Mouse (Mus musculus) kidney, postnatal 36 days (tissue): ENCODE data around the gene Adat3.
"Not testable (repeated sequence)": the region's sequence is repeated elsewhere in the genome, so short reads cannot be mapped to it uniquely, and the experiment has no call there.

Experiments used
- DNase-seq, 2 experiments: peaks; one replicate each; pipeline ENCODE4 v3.0.0; 2021 to 2022; ENCODE audit warnings: mixed read lengths in 2 of 2

The Adat3 gene

GRCm38 (mm10) chr10:80578911-80579310 is 23.8 kb upstream of the Adat3 start:
- DNase-seq, result peak; percentile 73 to 80

DNA sequence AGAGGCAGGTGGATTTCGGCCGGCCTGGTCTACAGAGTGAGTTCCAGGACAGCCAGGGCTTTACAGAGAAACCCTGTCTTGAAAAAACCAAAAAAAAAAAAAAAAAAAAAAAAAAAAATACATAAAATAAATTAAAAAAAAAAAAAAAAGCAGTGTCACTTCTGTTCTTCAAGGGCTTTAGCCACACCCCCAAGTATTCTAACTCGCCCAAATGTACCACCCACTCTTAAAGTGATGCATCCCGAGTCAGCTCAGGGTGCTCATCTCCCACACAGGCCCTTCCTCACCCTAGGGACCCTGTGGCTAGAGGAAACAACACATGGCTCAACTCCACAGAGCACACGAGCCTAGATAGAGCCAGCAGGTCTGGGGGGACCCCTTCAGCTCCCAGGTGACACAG is 19.6 kb upstream of the Adat3 start:
- no peak for DNase-seq

DNA sequence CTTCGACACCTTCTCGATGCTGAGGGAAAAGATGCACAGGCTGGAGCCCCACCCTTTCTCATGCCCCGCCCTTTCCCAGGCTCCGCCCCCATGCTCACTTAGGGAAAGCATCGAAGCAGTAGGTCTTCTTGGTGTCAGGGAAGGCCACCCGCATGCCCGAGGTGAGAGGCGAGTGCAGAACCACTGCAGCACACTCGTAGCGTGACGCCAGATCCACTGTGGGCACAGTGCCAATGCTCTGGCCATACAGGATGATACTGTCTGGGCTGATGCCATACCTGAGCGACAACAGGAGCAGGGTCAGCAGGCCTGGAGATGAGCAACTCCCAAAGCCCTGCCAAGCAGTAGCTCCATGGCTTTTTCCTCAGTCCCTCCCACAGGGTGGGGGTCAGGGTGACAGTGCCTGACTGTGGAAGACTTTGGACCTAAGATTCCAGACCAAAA is 18.6 kb upstream of the Adat3 start:
- peak; percentile 80 for DNase-seq

DNA sequence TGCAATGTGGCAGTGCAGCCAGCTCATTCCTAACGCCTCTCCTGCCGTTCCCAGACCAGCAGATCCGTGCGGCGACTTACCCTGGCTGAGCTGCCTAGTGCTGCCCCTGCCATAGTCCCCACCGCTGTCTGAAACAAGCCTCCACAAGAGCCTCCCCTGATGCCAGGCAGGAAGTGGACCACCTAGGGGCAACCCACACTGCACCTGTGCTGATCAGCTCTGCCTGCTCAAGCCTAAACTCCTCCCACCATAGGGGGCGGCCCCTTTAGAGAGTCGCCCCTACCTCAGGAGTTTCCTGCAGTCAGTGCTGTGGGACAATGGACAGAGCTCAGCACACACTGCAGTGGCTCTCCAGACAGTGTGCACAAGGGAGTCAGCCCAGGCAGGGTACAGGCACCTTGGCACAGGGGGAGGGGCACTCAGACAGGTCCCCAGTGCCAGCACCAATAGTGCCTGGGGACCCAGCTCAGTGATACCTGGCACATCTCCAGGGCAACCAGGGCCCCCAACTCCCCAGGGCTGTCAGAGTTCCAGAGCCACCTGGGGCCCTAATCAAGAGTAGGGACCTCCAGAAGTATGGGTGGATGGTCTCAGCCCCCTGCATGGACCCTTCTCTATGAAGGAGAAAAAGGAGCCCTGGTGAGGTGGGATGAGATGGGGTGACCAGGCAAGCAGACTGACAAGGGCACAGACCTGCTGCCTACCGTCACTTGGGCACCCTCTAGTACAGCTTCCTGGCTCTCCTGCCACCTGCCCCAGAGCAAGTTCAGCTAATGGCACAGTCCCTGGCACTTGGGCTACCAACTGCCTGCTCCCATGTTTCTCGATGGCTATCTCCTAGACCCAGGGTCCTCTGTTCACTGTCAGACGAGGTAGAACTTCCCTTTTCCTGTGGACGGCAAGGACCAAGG is 17.8 kb upstream of the Adat3 start:
- no peak for DNase-seq

DNA sequence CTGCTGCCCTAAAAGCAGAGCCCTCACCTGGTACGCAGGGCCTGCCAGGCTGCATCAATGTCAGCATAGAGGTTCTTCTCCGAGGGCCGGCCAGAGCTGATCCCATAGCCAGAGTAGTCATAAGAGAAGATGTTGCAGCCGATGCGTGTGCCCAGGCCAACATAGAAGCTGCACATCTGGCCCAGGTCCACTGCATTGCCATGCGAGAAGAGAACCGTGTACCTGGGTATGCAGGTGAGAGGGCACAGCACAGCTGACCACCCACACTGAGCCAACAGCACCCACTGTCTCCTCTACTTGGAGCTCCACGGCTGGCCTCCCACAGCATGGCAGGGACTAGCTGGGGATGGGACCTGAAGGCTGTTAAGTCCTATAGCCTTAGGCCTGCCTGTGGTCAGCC is 17.1 kb upstream of the Adat3 start:
- DNase-seq, result no peak

GRCm38 (mm10) chr10:80586407-80587304 is 16.0 kb upstream of the Adat3 start:
- no peak for DNase-seq

GRCm38 (mm10) chr10:80587305-80587657 is 15.4 kb upstream of the Adat3 start:
- peak; percentile 64 to 71 for DNase-seq

DNA sequence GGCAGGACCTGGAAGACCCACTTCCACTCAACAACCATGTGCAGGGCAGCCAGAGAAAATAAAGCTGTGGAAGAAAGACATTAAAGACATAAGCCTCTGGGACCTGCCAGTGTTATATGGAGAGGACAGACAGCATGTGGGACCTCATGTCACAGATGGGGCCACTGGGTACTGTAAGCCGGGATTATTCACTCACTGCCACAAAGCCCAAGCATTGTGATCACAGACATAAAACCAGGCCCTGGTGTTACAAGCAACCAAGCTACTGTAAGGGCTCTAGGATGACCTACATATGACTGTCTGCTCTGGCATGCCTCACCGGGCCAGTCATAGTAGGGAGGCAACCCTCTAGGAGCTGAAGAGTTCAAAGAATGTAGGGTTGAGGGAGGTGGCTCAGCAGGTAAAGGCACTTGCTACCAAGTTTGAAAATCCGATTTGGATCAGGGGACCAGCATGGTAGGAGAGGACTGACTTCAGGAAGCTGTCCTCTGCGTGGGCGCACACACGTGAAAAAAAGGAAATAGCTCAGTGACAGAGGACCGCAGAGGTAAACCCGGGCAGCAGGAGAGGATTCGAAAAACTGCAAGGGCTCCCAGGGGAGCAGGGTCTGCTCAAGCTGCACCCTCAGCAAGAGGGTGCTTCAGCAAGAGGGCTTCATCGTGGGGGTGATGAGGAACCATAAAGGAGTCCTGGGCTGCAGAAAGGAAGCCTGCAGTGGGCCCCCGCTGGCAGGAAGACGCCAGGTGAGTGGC is 13.4 kb upstream of the Adat3 start:
- no peak for DNase-seq

- DNase-seq, result peak; percentile 98 to 99
Measured at GRCm38 (mm10) chr10:80589879-80590854, 12.5 kb upstream of the Adat3 start, which contains the start of gene Abhd17a. Abhd17a (minus strand) TSS chr10:80590341.

DNA sequence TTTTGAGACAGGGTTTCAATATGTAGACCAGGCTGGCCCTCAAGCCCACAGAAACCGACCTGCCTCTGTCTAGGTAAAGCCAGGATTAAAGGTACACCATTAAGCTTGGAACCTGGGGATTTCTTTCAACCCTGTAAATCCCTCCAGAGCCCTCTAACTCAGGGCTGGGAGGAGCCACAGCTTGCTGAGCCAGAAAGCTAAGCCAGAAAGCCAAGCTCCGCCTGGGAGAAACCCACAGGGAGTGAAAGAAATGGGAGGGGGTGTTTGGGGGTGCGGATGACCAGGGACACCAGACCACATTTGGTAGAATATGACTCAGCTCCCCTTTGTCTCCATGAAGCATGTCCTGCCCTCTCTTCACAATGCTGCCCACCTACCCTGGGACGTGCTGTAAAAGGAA is 6.4 kb upstream of the Adat3 start:
- no peak for DNase-seq

DNA sequence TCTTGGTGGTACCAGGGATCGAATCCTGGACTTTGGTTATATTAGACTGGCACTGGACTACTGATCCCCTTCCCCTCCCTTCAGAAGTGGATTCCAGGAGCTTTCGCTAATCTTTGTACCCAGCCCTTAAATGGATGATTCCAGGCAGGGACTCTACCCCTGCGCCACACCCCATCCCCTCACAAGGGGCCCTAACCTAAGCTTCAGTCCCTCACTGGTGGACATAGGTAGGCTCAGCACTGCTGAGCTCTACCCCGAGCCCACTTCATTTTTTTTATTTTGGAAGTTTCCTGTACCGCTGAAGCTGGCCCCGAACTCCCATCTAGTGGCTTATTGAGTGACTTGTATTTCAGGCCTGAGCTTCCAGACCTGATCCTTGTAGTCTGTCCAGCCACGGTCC is 684 bp downstream of the Adat3 start:
- no peak for DNase-seq

GRCm38 (mm10) chr10:80604001-80604509 is 1.4 kb downstream of the Adat3 start:
- DNase-seq, result no peak

DNA sequence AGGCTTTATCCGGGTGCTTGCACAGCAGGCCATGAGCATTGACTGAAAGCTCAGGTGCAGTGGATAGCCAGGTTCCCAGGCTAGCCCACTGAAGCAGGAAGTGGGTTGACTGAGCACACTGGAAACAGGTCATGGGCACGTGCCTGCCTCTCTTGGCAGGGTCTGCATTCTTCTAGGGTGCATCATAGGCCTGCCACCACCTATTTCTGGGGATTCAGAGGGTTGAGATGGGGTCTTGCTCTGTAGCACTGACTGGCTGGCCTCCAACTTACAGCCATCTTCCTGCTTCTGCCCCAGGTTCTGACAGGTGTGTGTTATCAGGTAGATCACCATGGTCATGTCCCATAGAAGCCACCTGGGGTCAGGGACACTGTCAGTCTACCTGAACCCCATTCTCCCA is 2.3 kb downstream of the Adat3 start:
- DNase-seq, result no peak

- not testable (repeated sequence) for DNase-seq
Measured at GRCm38 (mm10) chr10:80605721-80606120, 3.0 kb downstream of the Adat3 start, which contains the start of gene Gm49322. Gm49322 (plus strand) TSS chr10:80606021.

- no peak for DNase-seq
Measured at GRCm38 (mm10) chr10:80606306-80606705, 3.6 kb downstream of the Adat3 start.

DNA sequence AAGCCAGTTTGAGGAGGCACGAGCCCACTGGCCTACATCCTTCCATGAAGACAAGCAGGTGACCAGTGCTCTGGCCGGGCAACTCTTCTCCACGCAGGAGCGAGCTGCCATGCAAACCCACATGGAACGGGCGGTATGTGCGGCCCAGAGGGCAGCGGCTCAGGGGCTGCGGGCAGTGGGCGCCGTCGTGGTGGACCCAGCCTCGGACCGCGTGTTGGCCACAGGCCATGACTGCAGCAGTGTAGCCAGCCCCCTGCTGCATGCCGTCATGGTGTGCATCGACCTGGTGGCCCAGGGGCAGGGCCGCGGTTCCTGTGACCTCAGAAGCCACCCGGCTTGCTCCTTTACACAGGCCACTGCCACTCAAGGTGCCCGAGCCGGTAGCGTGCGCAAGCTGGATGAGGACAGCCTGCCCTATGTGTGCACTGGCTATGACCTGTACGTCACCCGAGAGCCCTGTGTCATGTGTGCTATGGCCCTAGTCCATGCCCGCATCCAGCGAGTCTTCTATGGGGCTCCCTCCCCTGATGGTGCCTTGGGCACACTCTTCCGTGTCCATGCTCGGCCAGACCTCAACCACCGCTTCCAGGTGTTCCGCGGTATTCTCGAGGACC is 4.2 kb downstream of the Adat3 start:
- no peak for DNase-seq

DNA sequence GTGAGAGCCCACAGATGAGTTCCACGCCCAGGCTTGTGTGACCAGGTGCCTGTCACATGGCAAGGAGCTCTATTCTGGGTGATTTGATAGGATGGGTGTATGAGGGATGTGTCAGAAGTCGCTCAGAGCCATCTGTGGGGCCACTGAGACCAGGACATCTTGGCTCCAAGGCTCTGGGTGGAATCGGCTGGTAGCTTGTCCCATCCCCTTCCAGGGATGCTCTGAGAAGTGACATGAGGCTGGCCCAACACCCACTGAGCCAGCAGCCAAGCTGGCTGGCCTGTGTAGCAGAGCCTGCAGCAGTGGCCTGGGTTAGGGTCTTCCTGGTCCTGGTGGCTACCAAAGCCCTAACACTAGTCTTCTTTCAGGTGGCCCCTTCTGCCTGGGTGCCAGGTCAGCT is 5.8 kb downstream of the Adat3 start:
- no peak for DNase-seq

- no peak for DNase-seq
Measured at GRCm38 (mm10) chr10:80609269-80609924, 6.7 kb downstream of the Adat3 start.

GRCm38 (mm10) chr10:80610116-80610785 is 7.6 kb downstream of the Adat3 start:
- no peak for DNase-seq

DNA sequence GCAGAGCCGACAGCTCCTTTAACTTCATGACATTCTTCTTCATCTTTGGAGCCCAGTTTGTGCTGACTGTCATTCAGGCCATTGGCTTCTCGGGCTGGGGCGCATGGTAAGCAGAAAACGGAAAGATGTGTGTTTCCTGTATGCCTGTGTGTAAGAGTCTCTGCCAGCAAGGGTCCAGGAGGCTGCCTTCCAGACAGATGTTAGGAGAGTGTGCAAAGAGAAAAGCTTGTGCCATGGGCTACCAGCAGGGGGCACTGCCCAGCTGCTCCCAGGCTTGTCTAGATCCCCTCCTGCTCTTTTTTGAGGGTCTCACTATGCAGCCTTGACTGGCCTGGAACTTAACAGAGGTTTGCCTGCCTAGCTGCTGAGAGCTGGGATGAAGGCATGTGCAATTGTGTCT is 8.3 kb downstream of the Adat3 start:
- peak; percentile 57 to 81 for DNase-seq
